Mouse (Mus musculus): ENCODE results near the gene Krt42. TPM values are rescaled to one million over a fixed set of nuclear protein-coding genes. Genes with fewer than 3 reads are reported as not detected.
"Not testable (repeated sequence)": the region's sequence is repeated elsewhere in the genome, so short reads cannot be mapped to it uniquely, and the experiment has no call there.

The Krt42 gene
- polyA plus RNA-seq, 1 experiment, result 20.6 TPM

GRCm38 (mm10) chr11:100254360-100255090, 15.1 kb downstream of the Krt42 start:
- H3K4me3 ChIP-seq (ENCODE audit: low read depth, low read length), result peak overlapping the region; percentile 22
- TF ChIP-seq EP300 (IDR thresholded peaks at IDR 0.05; ENCODE audit: insufficient read depth, low read depth, low read length) (peak; percentile 64; the same call in 1 of the 2 replicates), POLR2A (IDR thresholded peaks at IDR 0.05; ENCODE audit: insufficient read depth, low read length) (no peak), CTCF (IDR thresholded peaks at IDR 0.05; ENCODE audit: low read depth, low read length) (no peak)
- no peaks in the 10 kb centered on the region for H3K27me3 ChIP-seq (ENCODE audit: control insufficient read depth, insufficient read depth, low read length, poor library complexity, severe bottlenecking)
- no peak overlapping the region for H3K27ac ChIP-seq (ENCODE audit: insufficient read depth, low read length)
- peaks cover 21% of the 10 kb centered on the region for H3K4me1 ChIP-seq (ENCODE audit: control insufficient read depth, insufficient read depth, low read length)
- no peak overlapping the region for H3K9ac ChIP-seq (ENCODE audit: low read depth, poor library complexity, severe bottlenecking)
- no peaks in the 10 kb centered on the region for H3K9me3 ChIP-seq (replicated peaks; ENCODE audit: control insufficient read depth, insufficient read depth, low read length, poor library complexity, severe bottlenecking)
- no peaks in the 10 kb centered on the region for H3K36me3 ChIP-seq (ENCODE audit: control insufficient read depth, insufficient read depth, low read length, poor library complexity, severe bottlenecking)

- TF ChIP-seq CTCF (IDR thresholded peaks at IDR 0.05; ENCODE audit: low read depth, low read length) (no peak), EP300 (IDR thresholded peaks at IDR 0.05; ENCODE audit: insufficient read depth, low read depth, low read length) (no peak), POLR2A (IDR thresholded peaks at IDR 0.05; ENCODE audit: insufficient read depth, low read length) (no peak)
- no peaks in the 10 kb centered on the region for H3K9me3 ChIP-seq (replicated peaks; ENCODE audit: control insufficient read depth, insufficient read depth, low read length, poor library complexity, severe bottlenecking)
- no peaks in the 10 kb centered on the region for H3K36me3 ChIP-seq (ENCODE audit: control insufficient read depth, insufficient read depth, low read length, poor library complexity, severe bottlenecking)
- H3K27me3 ChIP-seq (ENCODE audit: control insufficient read depth, insufficient read depth, low read length, poor library complexity, severe bottlenecking), result no peaks in the 10 kb centered on the region
- peaks cover 5% of the 10 kb centered on the region for H3K4me1 ChIP-seq (ENCODE audit: control insufficient read depth, insufficient read depth, low read length)
- H3K9ac ChIP-seq (ENCODE audit: low read depth, poor library complexity, severe bottlenecking), result no peak within 1 kb of the TSS
- H3K27ac ChIP-seq (ENCODE audit: insufficient read depth, low read length), result no peak within 1 kb of the TSS
- no peak within 1 kb of the TSS for H3K4me3 ChIP-seq (ENCODE audit: low read depth, low read length)
These were observed 20.7 kb downstream of the Krt42 start, which contains the start of gene Krt16 for GRCm38 (mm10) chr11:100248852-100249465. Krt16 (minus strand) TSS chr11:100248902.

GRCm38 (mm10) chr11:100246471-100246870, 23.2 kb downstream of the Krt42 start:
- not testable (repeated sequence) for H3K27ac ChIP-seq (ENCODE audit: insufficient read depth, low read length); H3K27me3 ChIP-seq (ENCODE audit: control insufficient read depth, insufficient read depth, low read length, poor library complexity, severe bottlenecking); H3K36me3 ChIP-seq (ENCODE audit: control insufficient read depth, insufficient read depth, low read length, poor library complexity, severe bottlenecking); H3K9ac ChIP-seq (ENCODE audit: low read depth, poor library complexity, severe bottlenecking); H3K9me3 ChIP-seq (replicated peaks; ENCODE audit: control insufficient read depth, insufficient read depth, low read length, poor library complexity, severe bottlenecking); H3K4me1 ChIP-seq (ENCODE audit: control insufficient read depth, insufficient read depth, low read length); H3K4me3 ChIP-seq (ENCODE audit: low read depth, low read length)
- peak; percentile 39 for TF ChIP-seq CTCF (IDR thresholded peaks at IDR 0.05; ENCODE audit: low read depth, low read length)

GRCm38 (mm10) chr11:100240272-100240671, 29.4 kb downstream of the Krt42 start:
- not testable (repeated sequence) for H3K4me1 ChIP-seq (ENCODE audit: control insufficient read depth, insufficient read depth, low read length); H3K9ac ChIP-seq (ENCODE audit: low read depth, poor library complexity, severe bottlenecking); H3K27ac ChIP-seq (ENCODE audit: insufficient read depth, low read length); H3K27me3 ChIP-seq (ENCODE audit: control insufficient read depth, insufficient read depth, low read length, poor library complexity, severe bottlenecking); H3K4me3 ChIP-seq (ENCODE audit: low read depth, low read length); H3K9me3 ChIP-seq (replicated peaks; ENCODE audit: control insufficient read depth, insufficient read depth, low read length, poor library complexity, severe bottlenecking); H3K36me3 ChIP-seq (ENCODE audit: control insufficient read depth, insufficient read depth, low read length, poor library complexity, severe bottlenecking)

- Histone ChIP-seq H3K27me3 (ENCODE audit: control insufficient read depth, insufficient read depth, low read length, poor library complexity, severe bottlenecking) (no peaks in the 10 kb centered on the region), H3K27ac (ENCODE audit: insufficient read depth, low read length) (no peak overlapping the region), H3K36me3 (ENCODE audit: control insufficient read depth, insufficient read depth, low read length, poor library complexity, severe bottlenecking) (no peaks in the 10 kb centered on the region), H3K4me3 (ENCODE audit: low read depth, low read length) (no peak overlapping the region), H3K9ac (ENCODE audit: low read depth, poor library complexity, severe bottlenecking) (no peak overlapping the region), H3K4me1 (ENCODE audit: control insufficient read depth, insufficient read depth, low read length) (peaks cover 3% of the 10 kb centered on the region), H3K9me3 (replicated peaks; ENCODE audit: control insufficient read depth, insufficient read depth, low read length, poor library complexity, severe bottlenecking) (peaks cover 10% of the 10 kb centered on the region)
- TF ChIP-seq CTCF (IDR thresholded peaks at IDR 0.05; ENCODE audit: low read depth, low read length) (no peak), EP300 (IDR thresholded peaks at IDR 0.05; ENCODE audit: insufficient read depth, low read depth, low read length) (no peak), POLR2A (IDR thresholded peaks at IDR 0.05; ENCODE audit: insufficient read depth, low read length) (no peak)
These were observed 47.9 kb downstream of the Krt42 start for GRCm38 (mm10) chr11:100221741-100222140.

- Histone ChIP-seq H3K27ac (ENCODE audit: insufficient read depth, low read length) (no peak overlapping the region), H3K4me3 (ENCODE audit: low read depth, low read length) (no peak overlapping the region), H3K27me3 (ENCODE audit: control insufficient read depth, insufficient read depth, low read length, poor library complexity, severe bottlenecking) (no peaks in the 10 kb centered on the region), H3K9me3 (replicated peaks; ENCODE audit: control insufficient read depth, insufficient read depth, low read length, poor library complexity, severe bottlenecking) (no peaks in the 10 kb centered on the region), H3K4me1 (ENCODE audit: control insufficient read depth, insufficient read depth, low read length) (peaks cover 3% of the 10 kb centered on the region), H3K36me3 (ENCODE audit: control insufficient read depth, insufficient read depth, low read length, poor library complexity, severe bottlenecking) (no peaks in the 10 kb centered on the region), H3K9ac (ENCODE audit: low read depth, poor library complexity, severe bottlenecking) (no peak overlapping the region)
- TF ChIP-seq CTCF (IDR thresholded peaks at IDR 0.05; ENCODE audit: low read depth, low read length) (no peak), POLR2A (IDR thresholded peaks at IDR 0.05; ENCODE audit: insufficient read depth, low read length) (no peak), EP300 (IDR thresholded peaks at IDR 0.05; ENCODE audit: insufficient read depth, low read depth, low read length) (no peak)
These were observed 50.4 kb downstream of the Krt42 start for GRCm38 (mm10) chr11:100219304-100219703.

Other genes with a start within 250 kb of the Krt42 start
- gene Krt33b, start 240.0 kb downstream of the Krt42 start, polyA plus RNA-seq (2011; ENCODE audit: insufficient read depth, insufficient read length, low read depth, missing spikeins), result not detected in 2 replicates
- not detected in 2 replicates for gene Krt34, start 228.3 kb downstream of the Krt42 start, polyA plus RNA-seq (2011; ENCODE audit: insufficient read depth, insufficient read length, low read depth, missing spikeins)
- gene Krt31, start 219.3 kb downstream of the Krt42 start, polyA plus RNA-seq (2011; ENCODE audit: insufficient read depth, insufficient read length, low read depth, missing spikeins), result not detected in 2 replicates
- gene Krt32, start 181.6 kb downstream of the Krt42 start, polyA plus RNA-seq (2011; ENCODE audit: insufficient read depth, insufficient read length, low read depth, missing spikeins), result not detected in 2 replicates
- gene Krt35, start 173.6 kb downstream of the Krt42 start, polyA plus RNA-seq (2011; ENCODE audit: insufficient read depth, insufficient read length, low read depth, missing spikeins), result not detected in 2 replicates
- not detected in 2 replicates for gene Krt36, start 164.2 kb downstream of the Krt42 start, polyA plus RNA-seq (2011; ENCODE audit: insufficient read depth, insufficient read length, low read depth, missing spikeins)
- gene Krt13, start 148.3 kb downstream of the Krt42 start, polyA plus RNA-seq (2011; ENCODE audit: insufficient read depth, insufficient read length, low read depth, missing spikeins), result not detected in 2 replicates
- gene Krt15, start 133.9 kb downstream of the Krt42 start, polyA plus RNA-seq (2011; ENCODE audit: insufficient read depth, insufficient read length, low read depth, missing spikeins), result 0.37 and 0.41 TPM in 2 replicates
- 83.7 and 93.1 TPM in 2 replicates for gene Krt19, start 121.2 kb downstream of the Krt42 start, polyA plus RNA-seq (2011; ENCODE audit: insufficient read depth, insufficient read length, low read depth, missing spikeins)
- not detected in 2 replicates for gene Krt9, start 76.6 kb downstream of the Krt42 start, polyA plus RNA-seq (2011; ENCODE audit: insufficient read depth, insufficient read length, low read depth, missing spikeins)
- gene Krt14, start 62.3 kb downstream of the Krt42 start, polyA plus RNA-seq (2011; ENCODE audit: insufficient read depth, insufficient read length, low read depth, missing spikeins), result 1.3 TPM in 1 of 2 replicates, not detected in the other
- 0.99 TPM in 1 of 2 replicates, not detected in the other for gene Krt16, start 21.0 kb downstream of the Krt42 start, polyA plus RNA-seq (2011; ENCODE audit: insufficient read depth, insufficient read length, low read depth, missing spikeins)
- 10.5 and 11.8 TPM in 2 replicates for gene Krt17, start 8.8 kb downstream of the Krt42 start, polyA plus RNA-seq (2011; ENCODE audit: insufficient read depth, insufficient read length, low read depth, missing spikeins)
- gene Eif1, start 50.0 kb upstream of the Krt42 start, polyA plus RNA-seq (2011; ENCODE audit: insufficient read depth, insufficient read length, low read depth, missing spikeins), result 718 and 769 TPM in 2 replicates
- gene Gast, start 64.5 kb upstream of the Krt42 start, polyA plus RNA-seq (2011; ENCODE audit: insufficient read depth, insufficient read length, low read depth, missing spikeins), result not detected in 2 replicates
- gene Hap1, start 86.3 kb upstream of the Krt42 start, polyA plus RNA-seq (2011; ENCODE audit: insufficient read depth, insufficient read length, low read depth, missing spikeins), result 12.7 and 13.6 TPM in 2 replicates
- 166 and 171 TPM in 2 replicates for gene Jup, start 127.9 kb upstream of the Krt42 start, polyA plus RNA-seq (2011; ENCODE audit: insufficient read depth, insufficient read length, low read depth, missing spikeins)
- gene P3h4, start 145.0 kb upstream of the Krt42 start, polyA plus RNA-seq (2011; ENCODE audit: insufficient read depth, insufficient read length, low read depth, missing spikeins), result 13.3 and 16.8 TPM in 2 replicates
- 22.5 and 24.3 TPM in 2 replicates for gene Fkbp10, start 145.8 kb upstream of the Krt42 start, polyA plus RNA-seq (2011; ENCODE audit: insufficient read depth, insufficient read length, low read depth, missing spikeins)
- gene Nt5c3b, start 171.9 kb upstream of the Krt42 start, polyA plus RNA-seq (2011; ENCODE audit: insufficient read depth, insufficient read length, low read depth, missing spikeins), result 37.3 and 44.6 TPM in 2 replicates
- gene Klhl10, start 172.0 kb upstream of the Krt42 start, polyA plus RNA-seq (2011; ENCODE audit: insufficient read depth, insufficient read length, low read depth, missing spikeins), result 0.84 and 0.90 TPM in 2 replicates
- gene Klhl11, start 202.9 kb upstream of the Krt42 start, polyA plus RNA-seq (2011; ENCODE audit: insufficient read depth, insufficient read length, low read depth, missing spikeins), result 18.4 and 19.6 TPM in 2 replicates